In the genomic region with DNA sequence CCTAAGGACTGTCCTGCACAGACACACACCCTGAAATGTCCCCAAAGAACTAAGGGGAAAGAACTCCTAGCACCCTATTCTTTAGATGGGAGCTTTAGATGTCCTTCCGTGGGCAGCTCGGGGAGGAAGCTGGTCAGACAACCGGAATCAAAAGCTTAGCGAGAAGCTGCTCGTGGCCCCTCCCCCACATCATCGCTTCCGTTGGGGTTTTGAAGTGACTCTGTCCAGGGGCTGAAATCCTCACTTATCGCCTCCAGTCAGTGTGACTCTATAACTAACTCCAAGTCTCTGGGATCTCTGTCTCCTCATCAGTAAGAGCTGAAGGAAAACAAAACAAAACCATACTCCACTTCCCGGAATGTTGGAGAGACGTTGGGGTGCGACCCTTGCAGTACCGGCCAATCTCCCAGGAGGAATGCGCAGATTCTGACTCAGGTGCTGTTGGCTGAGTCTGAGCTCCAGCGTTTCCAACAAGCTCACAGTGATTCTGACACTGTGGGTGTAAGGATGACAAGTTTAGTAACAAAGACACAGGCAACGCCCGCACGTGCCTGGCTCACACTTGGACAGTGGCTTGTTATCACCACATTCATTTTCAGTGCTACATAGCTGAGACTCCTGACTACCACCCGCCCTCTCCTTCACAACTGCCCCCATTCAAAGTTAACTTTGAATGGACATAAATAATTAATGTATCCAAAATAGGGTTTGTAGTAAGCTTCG, we compare ENCODE assay signal across 9 mouse cellular contexts. TPM values are rescaled to one million over a fixed set of nuclear protein-coding genes. Genes with fewer than 3 reads are reported as not detected.
A peak's percentile ranks its signal among the peaks of the same experiment; 100 is the strongest.
DNase-seq lines count a peak whose midpoint lies in the region; ATAC-seq and TF ChIP-seq lines count a peak whose summit lies in the region.
"Had no signal": no experiment of that assay in that cellular context is flagged by ENCODE, and none has a peak within 500 bp of the region (broad histone marks: within the 10 kb centered on the region; RNA-seq: fewer than 3 reads in every experiment).

No protein-coding gene starts in this region.

- ATAC-seq in hindbrain, embryonic 14.5 days (ENCODE audit: low FRiP score), result no peak
- ATAC-seq in stomach, embryonic 15.5 days (ENCODE audit: insufficient read depth, low FRiP score, low read depth), result no peak
- ATAC-seq in stomach, postnatal 0 days (ENCODE audit: low FRiP score, low TSS enrichment), result no peak
- no peak for ATAC-seq in embryonic facial prominence, embryonic 14.5 days (ENCODE audit: low read depth)
- ATAC-seq in forebrain, embryonic 12.5 days (ENCODE audit: low FRiP score), result no peak

- no peak for TF ChIP-seq EP300 in stomach, postnatal 0 days (optimal IDR thresholded peaks at IDR 0.05)

- H3K36me3 ChIP-seq in hindbrain, embryonic 10.5 days, result no peaks in the 10 kb centered on the region
- no peaks in the 10 kb centered on the region for H3K36me3 ChIP-seq in hindbrain, embryonic 14.5 days (replicated peaks; ENCODE audit: control insufficient read depth, insufficient read depth)
- H3K36me3 ChIP-seq in stomach, embryonic 15.5 days, result no peaks in the 10 kb centered on the region
- no peaks in the 10 kb centered on the region for H3K36me3 ChIP-seq in stomach, postnatal 0 days (ENCODE audit: control insufficient read depth, insufficient read depth, low read length)
- H3K36me3 ChIP-seq in embryonic facial prominence, embryonic 14.5 days (ENCODE audit: control insufficient read depth, insufficient read depth, low read length), result no peaks in the 10 kb centered on the region
- no peaks in the 10 kb centered on the region for H3K36me3 ChIP-seq in forebrain, embryonic 12.5 days (replicated peaks)
- H3K36me3 ChIP-seq: neural tube, embryonic 13.5 days had no signal

- no peak overlapping the region for H3K9ac ChIP-seq in hindbrain, embryonic 14.5 days
- H3K9ac ChIP-seq in stomach, embryonic 15.5 days, result no peak overlapping the region
- no peak overlapping the region for H3K9ac ChIP-seq in stomach, postnatal 0 days (ENCODE audit: low read length)
- H3K9ac ChIP-seq in embryonic facial prominence, embryonic 14.5 days (ENCODE audit: low read depth, low read length), result no peak overlapping the region
- no peak overlapping the region for H3K9ac ChIP-seq in forebrain, embryonic 12.5 days
- H3K9ac ChIP-seq: neural tube, embryonic 13.5 days had no signal

- 29% methylated on average over 19 of the region's 19 CpGs for WGBS in hindbrain, embryonic 10.5 days
- 29% methylated on average over 19 of the region's 19 CpGs for whole genome bisulfite sequencing in hindbrain, embryonic 14.5 days
- 22% methylated on average over 19 of the region's 19 CpGs for WGBS in stomach, embryonic 15.5 days
- whole genome bisulfite sequencing in stomach, postnatal 0 days, result 18% methylated on average over 19 of the region's 19 CpGs
- 17% methylated on average over 19 of the region's 19 CpGs for WGBS in embryonic facial prominence, embryonic 14.5 days
- WGBS in forebrain, embryonic 12.5 days, result 30% methylated on average over 19 of the region's 19 CpGs

- H3K4me1 ChIP-seq in hindbrain, embryonic 10.5 days (replicated peaks), result peaks cover 14% of the 10 kb centered on the region
- H3K4me1 ChIP-seq in hindbrain, embryonic 14.5 days (replicated peaks; ENCODE audit: control insufficient read depth, insufficient read depth, low read length), result peaks cover 11% of the 10 kb centered on the region; the same call in 1 of the 2 replicates
- H3K4me1 ChIP-seq in stomach, embryonic 15.5 days, result peaks cover 7% of the 10 kb centered on the region; the same call in 1 of the 2 replicates
- H3K4me1 ChIP-seq in stomach, postnatal 0 days (replicated peaks; ENCODE audit: control insufficient read depth, insufficient read depth), result no peaks in the 10 kb centered on the region
- no peaks in the 10 kb centered on the region for H3K4me1 ChIP-seq in embryonic facial prominence, embryonic 14.5 days (ENCODE audit: control insufficient read depth, insufficient read depth, low read length)
- peaks cover 17% of the 10 kb centered on the region for H3K4me1 ChIP-seq in forebrain, embryonic 12.5 days

- no peaks in the 10 kb centered on the region for H3K9me3 ChIP-seq in hindbrain, embryonic 10.5 days
- no peaks in the 10 kb centered on the region for H3K9me3 ChIP-seq in hindbrain, embryonic 14.5 days (ENCODE audit: control insufficient read depth, low read length)
- H3K9me3 ChIP-seq in stomach, embryonic 15.5 days, result no peaks in the 10 kb centered on the region
- H3K9me3 ChIP-seq in stomach, postnatal 0 days (ENCODE audit: control insufficient read depth, low read length), result no peaks in the 10 kb centered on the region
- no peaks in the 10 kb centered on the region for H3K9me3 ChIP-seq in embryonic facial prominence, embryonic 14.5 days (ENCODE audit: control insufficient read depth, low read length)
- H3K9me3 ChIP-seq in forebrain, embryonic 12.5 days, result no peaks in the 10 kb centered on the region
- H3K9me3 ChIP-seq: neural tube, embryonic 13.5 days had no signal

- no peak overlapping the region for H3K4me3 ChIP-seq in hindbrain, embryonic 10.5 days
- H3K4me3 ChIP-seq in hindbrain, embryonic 14.5 days (replicated peaks; ENCODE audit: low read length), result no peak overlapping the region
- H3K4me3 ChIP-seq in stomach, embryonic 15.5 days (replicated peaks), result no peak overlapping the region
- no peak overlapping the region for H3K4me3 ChIP-seq in stomach, postnatal 0 days (ENCODE audit: low read depth, low read length)
- no peak overlapping the region for H3K4me3 ChIP-seq in embryonic facial prominence, embryonic 14.5 days (ENCODE audit: low read depth, low read length)
- no peak overlapping the region for H3K4me3 ChIP-seq in forebrain, embryonic 12.5 days (replicated peaks)
- H3K4me3 ChIP-seq: neural tube, embryonic 13.5 days had no signal

- peak overlapping the region; percentile 35; the same call in 1 of the 2 replicates for H3K27ac ChIP-seq in hindbrain, embryonic 10.5 days
- H3K27ac ChIP-seq in hindbrain, embryonic 14.5 days, result no peak overlapping the region
- H3K27ac ChIP-seq in stomach, embryonic 15.5 days, result no peak overlapping the region
- no peak overlapping the region for H3K27ac ChIP-seq in stomach, postnatal 0 days (replicated peaks)
- H3K27ac ChIP-seq in embryonic facial prominence, embryonic 14.5 days (replicated peaks; ENCODE audit: low read depth, low read length), result no peak overlapping the region
- H3K27ac ChIP-seq in forebrain, embryonic 12.5 days, result no peak overlapping the region
- H3K27ac ChIP-seq: neural tube, embryonic 13.5 days had no signal

- no peak for TF ChIP-seq CTCF in stomach, postnatal 0 days (IDR thresholded peaks at IDR 0.05; ENCODE audit: low read depth)

- H3K4me2 ChIP-seq in hindbrain, embryonic 14.5 days (replicated peaks), result no peak overlapping the region
- 0 out of 2 replicates have a peak overlapping the region, but pooled peaks have one; percentile 10 for H3K4me2 ChIP-seq in stomach, embryonic 15.5 days
- no peak overlapping the region for H3K4me2 ChIP-seq in stomach, postnatal 0 days (replicated peaks; ENCODE audit: low read depth)
- H3K4me2 ChIP-seq in embryonic facial prominence, embryonic 14.5 days (ENCODE audit: low read depth, low read length), result no peak overlapping the region
- H3K4me2 ChIP-seq in forebrain, embryonic 12.5 days, result no peak overlapping the region
- H3K4me2 ChIP-seq: neural tube, embryonic 13.5 days had no signal

- peaks cover 9% of the 10 kb centered on the region; the same call in 1 of the 2 replicates for H3K27me3 ChIP-seq in hindbrain, embryonic 10.5 days (ENCODE audit: insufficient read depth, poor library complexity, severe bottlenecking)
- H3K27me3 ChIP-seq in hindbrain, embryonic 14.5 days (ENCODE audit: control insufficient read depth, insufficient read depth, low read length), result 0 out of 2 replicates have a peak, but pooled peaks cover 4% of the 10 kb centered on the region
- H3K27me3 ChIP-seq in stomach, embryonic 15.5 days (replicated peaks), result no peaks in the 10 kb centered on the region
- no peaks in the 10 kb centered on the region for H3K27me3 ChIP-seq in stomach, postnatal 0 days (ENCODE audit: control insufficient read depth, insufficient read depth, low read length)
- no peaks in the 10 kb centered on the region for H3K27me3 ChIP-seq in embryonic facial prominence, embryonic 14.5 days (replicated peaks; ENCODE audit: control insufficient read depth, insufficient read depth, low read length)
- H3K27me3 ChIP-seq in forebrain, embryonic 12.5 days, result peaks cover 12% of the 10 kb centered on the region; the same call in 1 of the 2 replicates

- DNase-seq in hindbrain, embryonic 10.5 days (ENCODE audit: low spot score), result no peak
- DNase-seq in hindbrain, embryonic 14.5 days (ENCODE audit: low spot score), result no peak
- no peak for DNase-seq in stomach, postnatal 0 days (ENCODE audit: low spot score)
- DNase-seq in embryonic facial prominence, embryonic 14.5 days (ENCODE audit: low spot score), result peak; percentile 27
- peak; percentile 59 for DNase-seq in thymus, postnatal 4 days
- DNase-seq: cerebellum, adult 11 months had no signal

RNA-seq across cellular contexts. Expression of a gene that starts 51.9 kb away (rescaled TPM):
- polyA plus RNA-seq in hindbrain, embryonic 10.5 days (2016; fragmentation: Nextera tagmentation; extraction: Ambion mirVana), result 17.7 and 17.8 TPM in 2 replicates
- polyA plus RNA-seq in hindbrain, embryonic 14.5 days (2014; fragmentation: Nextera tagmentation; extraction: Ambion mirVana), result 26.7 and 29.6 TPM in 2 replicates
- 13.0 and 13.8 TPM in 2 replicates for polyA plus RNA-seq in stomach, embryonic 15.5 days (2015; fragmentation: Nextera tagmentation; extraction: Ambion mirVana)
- polyA plus RNA-seq in stomach, postnatal 0 days (2015; fragmentation: Nextera tagmentation; extraction: Ambion mirVana), result 6.8 and 7.9 TPM in 2 replicates
- 14.8 and 14.9 TPM in 2 replicates for polyA plus RNA-seq in embryonic facial prominence, embryonic 14.5 days (2014; fragmentation: Nextera tagmentation; extraction: Ambion mirVana)
- 21.8 and 24.3 TPM in 2 replicates for polyA plus RNA-seq in forebrain, embryonic 12.5 days (2016; fragmentation: Nextera tagmentation; extraction: Ambion mirVana)

Comparison
In these comparisons a context has a peak if more than half of its experiments do, and no peak if none do; other contexts are left out.
1. DNase-seq: peak in embryonic facial prominence, embryonic 14.5 days (single experiment) and thymus, postnatal 4 days (single experiment); none in hindbrain, embryonic 10.5 days (single experiment), hindbrain, embryonic 14.5 days (single experiment) and stomach, postnatal 0 days (single experiment).